Mouse (Mus musculus): Measurements from ENCODE around the gene St5. TPM values are rescaled to one million over a fixed set of nuclear protein-coding genes. Genes with fewer than 3 reads are reported as not detected.

The St5 gene
- polyA plus RNA-seq (2014; fragmentation: Nextera tagmentation; extraction: Ambion mirVana), result 53.3 and 62.3 TPM in 2 replicates

- peak; percentile 96 for ATAC-seq (ENCODE audit: insufficient number of reproducible peaks, insufficient read depth, low FRiP score, low read depth)
- Histone ChIP-seq H3K9me3 (ENCODE audit: control insufficient read depth, low read depth, low read length) (no peaks in the 10 kb centered on the region), H3K27me3 (ENCODE audit: control insufficient read depth, insufficient read depth, low read length) (no peaks in the 10 kb centered on the region), H3K4me1 (ENCODE audit: control insufficient read depth, insufficient read depth, low read length) (peaks cover 6% of the 10 kb centered on the region; the same call in 1 of the 2 replicates), H3K4me2 (replicated peaks; ENCODE audit: low read depth, low read length) (peak within 1 kb of the TSS; percentile 69), H3K27ac (ENCODE audit: low read length) (peak within 1 kb of the TSS; percentile 79), H3K4me3 (ENCODE audit: low read depth, low read length) (peak within 1 kb of the TSS; percentile 72), H3K36me3 (ENCODE audit: control insufficient read depth, insufficient read depth, low read length) (no peaks in the 10 kb centered on the region), H3K9ac (replicated peaks; ENCODE audit: low read depth, low read length) (peak within 1 kb of the TSS; percentile 64)
- WGBS, result under 1% methylated on average over 61 of the region's 61 CpGs
Measured at GRCm38 (mm10) chr7:109703190-109704015, at the start of gene St5, which contains the start of gene Akip1. St5 (minus strand) TSS chr7:109703605. Akip1 (plus strand) TSS chr7:109703690.

DNA sequence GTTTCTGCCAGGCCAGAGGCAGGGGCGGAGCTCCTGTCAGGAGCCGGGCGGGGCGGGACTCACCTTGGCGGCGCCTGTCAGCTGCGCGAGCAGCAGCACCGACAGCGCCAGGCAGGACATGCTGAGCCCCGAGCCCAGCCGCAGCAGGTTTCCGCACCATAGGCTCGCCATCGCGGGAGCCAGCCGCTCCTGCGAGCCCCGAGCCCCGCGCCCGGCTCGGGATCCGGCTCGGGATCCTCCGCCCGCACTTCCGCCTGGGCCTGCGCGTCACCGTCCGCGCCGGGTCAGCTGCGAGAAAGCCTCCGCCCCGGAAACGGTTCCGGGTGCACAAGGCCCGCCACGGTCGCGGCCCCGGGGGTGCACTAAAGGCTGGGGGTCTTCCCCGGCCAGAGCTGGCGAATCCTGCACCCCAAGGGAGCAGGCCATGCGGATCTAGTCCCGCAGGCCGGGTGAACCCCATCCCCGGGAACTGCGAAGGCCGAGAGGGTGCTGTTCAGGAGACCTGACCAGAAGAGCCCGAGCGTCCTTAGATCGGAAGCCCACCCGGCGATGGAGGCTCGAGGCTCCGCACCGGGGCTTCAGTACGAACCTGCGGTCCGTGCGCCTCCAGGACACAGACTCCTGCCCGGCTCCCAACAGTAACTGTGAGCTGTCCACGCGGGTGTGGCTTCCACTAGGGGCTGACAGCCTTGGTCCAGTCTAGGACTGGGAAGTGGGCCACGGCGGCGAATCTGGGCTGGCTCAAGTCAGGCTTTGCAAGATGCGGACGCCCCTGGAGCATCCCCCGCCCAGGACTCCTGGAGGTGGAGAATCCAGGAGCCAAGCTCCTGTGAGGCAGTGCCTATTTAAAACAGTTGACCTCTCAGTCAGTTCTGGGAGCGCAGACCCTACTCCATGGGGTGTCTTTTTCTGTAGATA lies 48.9 kb upstream of the St5 start, which contains the start of gene Tmem9b:
TSS of gene Tmem9b (minus strand) at position 868 of the 918 bp plus-strand sequence.
- Histone ChIP-seq H3K27ac (ENCODE audit: low read length) (peak within 1 kb of the TSS; percentile 86), H3K4me2 (replicated peaks; ENCODE audit: low read depth, low read length) (peak within 1 kb of the TSS; percentile 65), H3K36me3 (ENCODE audit: control insufficient read depth, insufficient read depth, low read length) (no peaks in the 10 kb centered on the region; the same call in 1 of the 2 replicates), H3K4me1 (ENCODE audit: control insufficient read depth, insufficient read depth, low read length) (peaks cover 8% of the 10 kb centered on the region; the same call in 1 of the 2 replicates), H3K9me3 (ENCODE audit: control insufficient read depth, low read depth, low read length) (no peaks in the 10 kb centered on the region), H3K27me3 (ENCODE audit: control insufficient read depth, insufficient read depth, low read length) (no peaks in the 10 kb centered on the region), H3K9ac (replicated peaks; ENCODE audit: low read depth, low read length) (peak within 1 kb of the TSS; percentile 83), H3K4me3 (ENCODE audit: low read depth, low read length) (peak within 1 kb of the TSS; percentile 89)
- ATAC-seq (ENCODE audit: insufficient number of reproducible peaks, insufficient read depth, low FRiP score, low read depth), result peak; percentile 87
- whole genome bisulfite sequencing, result 1% methylated on average over 70 of the region's 74 CpGs

- Histone ChIP-seq H3K9me3 (ENCODE audit: control insufficient read depth, low read depth, low read length) (no peaks in the 10 kb centered on the region), H3K4me2 (replicated peaks; ENCODE audit: low read depth, low read length) (peak overlapping the region; percentile 65), H3K4me1 (ENCODE audit: control insufficient read depth, insufficient read depth, low read length) (peaks cover 8% of the 10 kb centered on the region; the same call in 1 of the 2 replicates), H3K27ac (ENCODE audit: low read length) (peak overlapping the region; percentile 86; the same call in 1 of the 2 replicates), H3K27me3 (ENCODE audit: control insufficient read depth, insufficient read depth, low read length) (no peaks in the 10 kb centered on the region), H3K9ac (replicated peaks; ENCODE audit: low read depth, low read length) (peak overlapping the region; percentile 83), H3K36me3 (ENCODE audit: control insufficient read depth, insufficient read depth, low read length) (no peaks in the 10 kb centered on the region; the same call in 1 of the 2 replicates), H3K4me3 (ENCODE audit: low read depth, low read length) (peak overlapping the region; percentile 89)
- peak; percentile 21 for ATAC-seq (ENCODE audit: insufficient number of reproducible peaks, insufficient read depth, low FRiP score, low read depth)
- 4% methylated on average over 13 of the region's 13 CpGs for WGBS
Measured at GRCm38 (mm10) chr7:109751427-109752007, 48.1 kb upstream of the St5 start.

GRCm38 (mm10) chr7:109747747-109748146 lies 44.3 kb upstream of the St5 start:
- WGBS, result 55% methylated on average over 1 of the region's 1 CpGs
- no peak for ATAC-seq (ENCODE audit: insufficient number of reproducible peaks, insufficient read depth, low FRiP score, low read depth)

GRCm38 (mm10) chr7:109741703-109742102 lies 38.3 kb upstream of the St5 start:
- Histone ChIP-seq H3K27me3 (ENCODE audit: control insufficient read depth, insufficient read depth, low read length) (no peaks in the 10 kb centered on the region), H3K9ac (replicated peaks; ENCODE audit: low read depth, low read length) (no peak overlapping the region), H3K4me1 (ENCODE audit: control insufficient read depth, insufficient read depth, low read length) (0 out of 2 replicates have a peak, but pooled peaks cover 3% of the 10 kb centered on the region), H3K9me3 (ENCODE audit: control insufficient read depth, low read depth, low read length) (no peaks in the 10 kb centered on the region), H3K4me2 (replicated peaks; ENCODE audit: low read depth, low read length) (no peak overlapping the region), H3K4me3 (ENCODE audit: low read depth, low read length) (no peak overlapping the region), H3K36me3 (ENCODE audit: control insufficient read depth, insufficient read depth, low read length) (peaks cover 9% of the 10 kb centered on the region; the same call in 1 of the 2 replicates), H3K27ac (ENCODE audit: low read length) (peak overlapping the region; percentile 39)
- no peak for ATAC-seq (ENCODE audit: insufficient number of reproducible peaks, insufficient read depth, low FRiP score, low read depth)
- 85% methylated on average over 4 of the region's 4 CpGs for WGBS

More at GRCm38 (mm10) chr7:109747747-109748146, 44.3 kb upstream of the St5 start:
- Histone ChIP-seq H3K27me3 (ENCODE audit: control insufficient read depth, insufficient read depth, low read length) (no peaks in the 10 kb centered on the region), H3K9ac (replicated peaks; ENCODE audit: low read depth, low read length) (no peak overlapping the region), H3K4me3 (ENCODE audit: low read depth, low read length) (no peak overlapping the region), H3K27ac (ENCODE audit: low read length) (no peak overlapping the region), H3K36me3 (ENCODE audit: control insufficient read depth, insufficient read depth, low read length) (peaks cover 9% of the 10 kb centered on the region; the same call in 1 of the 2 replicates), H3K4me1 (ENCODE audit: control insufficient read depth, insufficient read depth, low read length) (no peaks in the 10 kb centered on the region), H3K9me3 (ENCODE audit: control insufficient read depth, low read depth, low read length) (no peaks in the 10 kb centered on the region), H3K4me2 (replicated peaks; ENCODE audit: low read depth, low read length) (no peak overlapping the region)

- H3K9me3 ChIP-seq (ENCODE audit: control insufficient read depth, low read depth, low read length), result no peaks in the 10 kb centered on the region
- WGBS, result 81% methylated on average over 1 of the region's 1 CpGs
- ATAC-seq (ENCODE audit: insufficient number of reproducible peaks, insufficient read depth, low FRiP score, low read depth), result no peak
- H3K36me3 ChIP-seq (ENCODE audit: control insufficient read depth, insufficient read depth, low read length), result peaks cover 11% of the 10 kb centered on the region; the same call in 1 of the 2 replicates
- no peak overlapping the region for H3K4me3 ChIP-seq (ENCODE audit: low read depth, low read length)
- no peak overlapping the region for H3K9ac ChIP-seq (replicated peaks; ENCODE audit: low read depth, low read length)
- 0 out of 2 replicates have a peak, but pooled peaks cover 3% of the 10 kb centered on the region for H3K4me1 ChIP-seq (ENCODE audit: control insufficient read depth, insufficient read depth, low read length)
- no peak overlapping the region for H3K4me2 ChIP-seq (replicated peaks; ENCODE audit: low read depth, low read length)
- no peaks in the 10 kb centered on the region for H3K27me3 ChIP-seq (ENCODE audit: control insufficient read depth, insufficient read depth, low read length)
- H3K27ac ChIP-seq (ENCODE audit: low read length), result peak overlapping the region; percentile 49
Measured at GRCm38 (mm10) chr7:109741060-109741459, 37.7 kb upstream of the St5 start.

GRCm38 (mm10) chr7:109739822-109740370 lies 36.5 kb upstream of the St5 start:
- H3K27ac ChIP-seq (ENCODE audit: low read length), result peak overlapping the region; percentile 63; the same call in 1 of the 2 replicates
- 0 out of 2 replicates have a peak, but pooled peaks cover 3% of the 10 kb centered on the region for H3K4me1 ChIP-seq (ENCODE audit: control insufficient read depth, insufficient read depth, low read length)
- WGBS, result 47% methylated on average over 5 of the region's 5 CpGs

More at GRCm38 (mm10) chr7:109739822-109740370, 36.5 kb upstream of the St5 start:
- Histone ChIP-seq H3K9ac (replicated peaks; ENCODE audit: low read depth, low read length) (no peak overlapping the region), H3K9me3 (ENCODE audit: control insufficient read depth, low read depth, low read length) (no peaks in the 10 kb centered on the region), H3K27me3 (ENCODE audit: control insufficient read depth, insufficient read depth, low read length) (no peaks in the 10 kb centered on the region), H3K4me3 (ENCODE audit: low read depth, low read length) (no peak overlapping the region), H3K36me3 (ENCODE audit: control insufficient read depth, insufficient read depth, low read length) (peaks cover 7% of the 10 kb centered on the region; the same call in 1 of the 2 replicates), H3K4me2 (replicated peaks; ENCODE audit: low read depth, low read length) (no peak overlapping the region)
- ATAC-seq (ENCODE audit: insufficient number of reproducible peaks, insufficient read depth, low FRiP score, low read depth), result peak; percentile 87

Data from stomach, embryonic 14.5 days (tissue).